Mouse (Mus musculus): ENCODE measurements around the gene Pax2.

Pax2 gene

GRCm38 (mm10) chr19:44784391-44784790, 28.5 kb downstream of the Pax2 start:
- DNase-seq = no peak

GRCm38 (mm10) chr19:44788488-44788887, 32.6 kb downstream of the Pax2 start:
- no peak for DNase-seq

- DNase-seq = peak; percentile 79
These were observed 36.1 kb downstream of the Pax2 start for GRCm38 (mm10) chr19:44791981-44792380.

GRCm38 (mm10) chr19:44797110-44798060, 41.5 kb downstream of the Pax2 start:
- DNase-seq = no peak

- peak; percentile 28 for DNase-seq
These were observed 42.9 kb downstream of the Pax2 start for GRCm38 (mm10) chr19:44798731-44799130.

GRCm38 (mm10) chr19:44799156-44799555, 43.3 kb downstream of the Pax2 start:
- peak; percentile 44 for DNase-seq

GRCm38 (mm10) chr19:44800327-44800726, 44.5 kb downstream of the Pax2 start:
- DNase-seq = peak; percentile 27

GRCm38 (mm10) chr19:44808734-44809133, 52.9 kb downstream of the Pax2 start:
- no peak for DNase-seq

GRCm38 (mm10) chr19:44812666-44813429, 57.0 kb downstream of the Pax2 start:
- no peak for DNase-seq

- no peak for DNase-seq
These were observed 59.3 kb downstream of the Pax2 start for GRCm38 (mm10) chr19:44815111-44815510.

- no peak for DNase-seq
These were observed 61.7 kb downstream of the Pax2 start for GRCm38 (mm10) chr19:44817403-44818128.

- DNase-seq = no peak
These were observed 62.8 kb downstream of the Pax2 start for GRCm38 (mm10) chr19:44818676-44819075.

GRCm38 (mm10) chr19:44821581-44821980, 65.7 kb downstream of the Pax2 start:
- no peak for DNase-seq

- no peak for DNase-seq
These were observed 66.5 kb downstream of the Pax2 start for GRCm38 (mm10) chr19:44822295-44822694.

GRCm38 (mm10) chr19:44823657-44824056, 67.8 kb downstream of the Pax2 start:
- no peak for DNase-seq

GRCm38 (mm10) chr19:44825216-44825768, 69.4 kb downstream of the Pax2 start:
- DNase-seq = no peak

- no peak for DNase-seq
These were observed 70.0 kb downstream of the Pax2 start for GRCm38 (mm10) chr19:44825819-44826218.

GRCm38 (mm10) chr19:44833391-44833790, 77.5 kb downstream of the Pax2 start:
- DNase-seq = no peak

GRCm38 (mm10) chr19:44834218-44835041, 78.6 kb downstream of the Pax2 start:
- peak; percentile 25 for DNase-seq

- no peak for DNase-seq
These were observed 79.4 kb downstream of the Pax2 start for GRCm38 (mm10) chr19:44835042-44835930.

All from kidney, adult 18-20 months (tissue).